Mouse (Mus musculus): ENCODE measurements around the gene Sbno2.

Gene Sbno2

GRCm38 (mm10) chr10:80105460-80105859, at the start of gene Sbno2:
TSS of gene Sbno2 (minus strand) at chr10:80105571.
- no peak for DNase-seq (ENCODE audit: low read depth, low spot score)

GRCm38 (mm10) chr10:80154384-80154783, 49.0 kb upstream of the Sbno2 start:
- DNase-seq (ENCODE audit: low read depth, low spot score), result no peak

DNA sequence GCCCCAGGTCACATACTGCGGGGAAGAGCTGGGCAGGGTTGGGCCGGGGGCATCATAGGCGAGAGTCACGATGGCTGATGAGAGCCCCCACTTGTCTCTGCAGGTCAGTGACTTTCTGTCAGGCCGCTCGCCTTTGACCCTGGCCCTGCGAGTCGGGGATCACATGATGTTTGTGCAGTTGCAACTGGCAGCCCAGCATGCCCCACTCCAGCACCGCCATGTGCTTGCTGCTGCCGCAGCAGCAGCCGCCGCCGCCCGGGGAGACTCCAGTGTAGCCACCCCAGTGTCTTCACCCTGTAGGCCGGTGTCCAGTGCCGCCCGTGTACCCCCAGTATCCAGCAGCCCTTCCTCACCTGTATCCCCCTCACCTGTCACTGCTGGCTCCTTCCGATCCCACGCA, 48.3 kb upstream of the Sbno2 start:
- DNase-seq (ENCODE audit: low read depth, low spot score), result no peak

DNA sequence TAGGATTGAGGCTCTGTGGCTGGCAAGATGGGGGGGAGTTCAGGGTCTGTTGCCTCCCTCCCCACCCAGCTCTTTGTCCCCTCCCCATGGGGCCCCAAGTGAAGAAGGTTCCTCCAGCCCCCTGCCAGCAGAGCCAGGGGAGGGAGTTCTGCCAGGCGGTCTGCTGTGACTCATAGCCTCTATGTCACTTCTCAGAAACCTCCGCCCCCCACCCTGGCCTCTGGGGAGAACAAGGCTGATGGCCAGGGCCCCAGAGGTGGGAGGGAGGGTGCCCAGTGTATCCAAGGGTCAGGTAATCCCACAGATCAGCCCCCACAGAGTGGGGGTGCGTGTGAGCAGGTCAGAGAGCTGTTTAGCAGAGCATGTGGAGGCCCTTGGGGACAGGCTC, 47.5 kb upstream of the Sbno2 start:
- DNase-seq (ENCODE audit: low read depth, low spot score), result no peak

- DNase-seq (ENCODE audit: low read depth, low spot score), result no peak
Observed at GRCm38 (mm10) chr10:80152071-80152872, 46.9 kb upstream of the Sbno2 start.

DNA sequence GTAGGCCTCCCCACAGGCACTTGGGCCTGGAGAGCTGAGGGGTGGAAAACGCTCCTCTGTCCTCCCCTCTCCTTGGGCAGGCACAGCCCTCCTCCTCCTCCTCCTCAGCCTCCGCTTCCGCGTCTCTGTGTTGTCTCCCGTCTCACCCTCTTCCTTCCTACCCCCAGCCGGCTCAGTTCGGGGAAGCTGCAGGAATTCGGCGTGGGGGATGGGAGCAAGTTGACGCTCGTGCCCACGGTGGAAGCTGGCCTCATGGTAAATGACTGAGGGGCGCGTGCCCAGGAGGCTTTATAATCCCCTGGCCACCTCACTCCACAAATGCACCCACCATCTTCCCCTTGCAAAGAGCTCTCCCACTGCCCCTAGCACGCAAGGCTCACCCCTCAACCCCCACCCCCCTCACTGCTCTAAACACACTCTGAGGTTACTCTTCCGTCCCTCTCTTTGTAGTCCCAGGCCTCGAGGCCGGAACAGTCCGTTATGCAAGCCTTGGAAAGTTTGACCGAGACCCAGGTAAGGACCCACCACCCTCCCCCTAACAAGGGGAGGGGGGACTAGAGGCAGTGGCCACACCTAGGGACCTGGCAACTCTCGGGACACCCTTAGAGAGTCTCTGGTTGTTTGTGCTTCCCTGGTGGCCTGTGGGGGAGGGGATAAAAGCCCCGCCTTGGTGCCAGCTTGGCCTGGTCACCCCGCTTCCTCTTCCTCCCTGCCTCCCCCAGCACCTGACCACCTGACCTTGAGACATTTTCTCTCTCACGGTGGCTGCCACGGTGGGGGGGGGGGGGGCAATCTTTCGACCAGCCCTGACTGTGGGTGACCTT, 46.1 kb upstream of the Sbno2 start:
- no peak for DNase-seq (ENCODE audit: low read depth, low spot score)

- no peak for DNase-seq (ENCODE audit: low read depth, low spot score)
Observed at GRCm38 (mm10) chr10:80150226-80151210, 45.1 kb upstream of the Sbno2 start.

- peak; percentile 80 for DNase-seq (ENCODE audit: low read depth, low spot score)
Observed at GRCm38 (mm10) chr10:80149291-80150225, 44.2 kb upstream of the Sbno2 start.

GRCm38 (mm10) chr10:80148610-80149290, 43.4 kb upstream of the Sbno2 start:
- peak; percentile 79 for DNase-seq (ENCODE audit: low read depth, low spot score)

GRCm38 (mm10) chr10:80147719-80148601, 42.6 kb upstream of the Sbno2 start, which contains the start of gene Midn:
TSS of gene Midn (plus strand) at chr10:80148272.
- DNase-seq (ENCODE audit: low read depth, low spot score), result no peak

DNA sequence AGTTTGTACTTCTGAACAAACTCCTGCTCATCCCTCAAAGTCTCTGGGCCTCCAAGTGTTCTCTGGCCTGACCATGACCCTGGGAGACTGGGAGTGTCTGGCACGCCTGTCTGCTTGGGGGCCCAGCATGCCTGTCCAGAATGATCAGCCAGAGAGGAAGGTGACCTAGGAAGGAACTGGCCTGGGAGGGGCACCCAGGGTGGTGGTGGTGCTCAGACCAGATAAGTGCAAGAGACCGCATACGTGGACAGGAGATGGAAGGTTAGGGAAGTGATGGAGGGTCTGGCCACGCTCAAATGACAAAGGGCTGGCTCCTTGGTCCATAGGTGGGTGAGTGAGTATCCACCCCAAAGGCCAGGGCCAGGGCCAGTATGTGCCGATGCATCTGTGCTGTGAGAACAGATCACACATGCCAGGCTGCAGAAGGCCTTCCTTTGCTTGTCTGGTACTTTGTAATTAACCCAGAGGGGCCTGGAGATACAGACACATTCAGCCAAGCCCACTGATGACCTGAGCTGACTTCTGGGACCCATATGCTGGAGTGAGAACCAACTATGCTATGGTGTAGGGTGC, 41.9 kb upstream of the Sbno2 start:
- DNase-seq (ENCODE audit: low read depth, low spot score), result no peak

DNA sequence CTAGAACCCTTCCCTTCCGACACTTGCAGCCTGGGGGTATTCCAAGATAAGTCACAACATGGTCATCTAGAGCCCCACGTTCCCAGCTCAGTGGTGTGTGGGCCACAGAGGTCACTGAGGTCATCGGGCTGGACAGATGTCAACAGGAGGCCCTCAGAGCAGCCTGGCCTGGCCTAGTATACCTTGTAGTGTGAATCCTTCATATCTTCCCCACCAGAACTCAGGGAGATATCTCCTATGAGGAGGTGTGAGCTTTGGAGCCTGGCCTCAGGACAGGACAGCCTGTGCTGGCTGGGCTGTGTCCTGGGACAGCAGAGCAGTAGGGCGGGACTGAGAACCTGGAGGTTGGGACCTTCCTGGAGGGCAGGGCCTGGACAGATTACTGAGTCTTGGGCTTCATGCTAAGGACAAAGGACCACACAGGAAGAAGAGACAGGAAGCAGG, 41.2 kb upstream of the Sbno2 start:
- DNase-seq (ENCODE audit: low read depth, low spot score), result no peak

- DNase-seq (ENCODE audit: low read depth, low spot score), result no peak
Observed at GRCm38 (mm10) chr10:80145896-80146295, 40.5 kb upstream of the Sbno2 start.

DNA sequence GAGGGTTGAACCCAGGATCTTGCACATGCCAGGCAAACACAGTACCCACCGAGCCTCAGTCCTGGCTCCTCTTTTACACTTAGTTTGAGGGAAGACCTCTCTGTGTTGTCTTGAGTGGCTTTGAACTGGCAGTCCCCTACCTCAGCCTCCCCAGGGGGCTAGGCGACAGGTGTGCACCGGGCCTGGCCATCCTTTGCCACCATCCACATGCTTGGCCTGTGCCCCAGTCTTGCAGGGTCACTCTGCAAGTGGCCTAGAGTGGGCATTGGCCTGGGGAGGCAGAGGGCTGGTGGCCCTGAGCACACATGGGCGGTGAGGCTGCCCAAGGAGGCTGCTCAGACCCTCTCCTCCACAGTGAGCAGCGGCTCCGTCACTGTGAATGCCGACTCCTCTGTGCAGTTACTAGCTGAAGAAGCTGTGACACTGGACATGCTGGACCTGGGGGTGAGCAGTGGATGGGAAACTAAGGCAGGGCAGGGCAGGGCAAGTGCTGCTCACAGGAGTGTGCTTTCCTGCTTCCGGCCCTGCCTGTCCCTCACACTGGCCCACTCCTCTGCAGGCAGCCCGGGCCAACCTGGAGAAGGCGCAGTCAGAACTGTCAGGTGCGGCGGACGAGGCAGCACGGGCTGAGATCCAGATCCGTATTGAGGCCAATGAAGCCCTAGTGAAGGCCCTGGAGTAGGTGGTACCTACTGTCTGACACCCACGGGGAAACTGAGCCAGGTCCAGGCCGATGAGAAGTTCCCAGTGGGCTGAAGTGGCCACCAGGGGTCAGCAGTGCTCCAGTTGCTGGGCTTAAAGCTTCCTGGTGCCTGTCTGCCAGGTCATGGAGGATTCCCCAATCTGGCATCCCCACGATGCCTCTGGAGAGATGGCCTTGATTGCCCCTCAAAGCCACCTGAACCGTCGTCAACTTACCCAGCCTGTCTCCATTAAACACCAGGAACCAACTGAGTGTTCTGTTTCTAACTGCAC, 39.8 kb upstream of the Sbno2 start:
- DNase-seq (ENCODE audit: low read depth, low spot score), result no peak

DNA sequence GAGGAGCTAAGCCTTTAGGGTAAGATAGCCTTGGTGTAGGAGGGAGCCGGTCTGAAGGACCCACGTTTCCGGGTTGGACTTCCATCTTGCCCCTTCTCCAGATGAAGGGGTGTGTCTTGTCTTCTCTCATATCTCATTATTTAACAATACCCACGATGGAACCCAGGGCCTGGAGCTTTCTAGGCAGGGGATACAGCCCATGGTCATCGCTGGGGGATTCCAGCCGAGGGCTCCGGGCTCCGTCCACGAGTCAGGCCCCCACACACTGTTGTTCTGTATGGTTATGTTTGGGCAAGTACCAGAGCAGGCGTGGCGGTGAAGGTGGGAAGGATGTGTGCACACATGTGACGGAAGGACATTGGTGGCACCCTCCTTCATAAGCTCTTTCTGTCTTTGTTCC, 38.8 kb upstream of the Sbno2 start:
- no peak for DNase-seq (ENCODE audit: low read depth, low spot score)

DNA sequence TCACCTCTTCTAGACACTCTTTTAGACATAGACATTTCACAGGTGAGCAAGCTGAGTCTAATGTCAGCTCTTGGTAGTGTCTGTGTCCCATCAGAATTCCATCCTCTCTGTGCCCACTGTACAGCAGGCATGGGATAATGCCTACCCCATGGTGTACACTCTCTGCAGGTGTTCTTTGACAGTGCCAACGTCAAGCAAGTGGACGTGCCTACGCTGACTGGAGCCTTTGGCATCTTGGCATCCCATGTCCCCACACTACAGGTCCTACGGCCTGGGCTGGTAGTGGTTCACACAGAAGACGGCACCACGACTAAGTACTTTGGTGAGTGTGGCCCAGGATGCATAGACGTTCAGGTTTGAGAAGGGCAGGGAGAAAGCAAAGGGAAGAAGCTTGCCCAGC, 38.3 kb upstream of the Sbno2 start:
- DNase-seq (ENCODE audit: low read depth, low spot score), result no peak

- DNase-seq (ENCODE audit: low read depth, low spot score), result no peak
Observed at GRCm38 (mm10) chr10:80142530-80142925, 37.2 kb upstream of the Sbno2 start.
